Mouse (Mus musculus): Measurements from ENCODE around the gene Slc7a11. TPM values are rescaled to one million over a fixed set of nuclear protein-coding genes. Genes with fewer than 3 reads are reported as not detected.

The Slc7a11 gene
- polyA plus RNA-seq, 1 experiment from 2014 or later, result 0.13 TPM

DNA sequence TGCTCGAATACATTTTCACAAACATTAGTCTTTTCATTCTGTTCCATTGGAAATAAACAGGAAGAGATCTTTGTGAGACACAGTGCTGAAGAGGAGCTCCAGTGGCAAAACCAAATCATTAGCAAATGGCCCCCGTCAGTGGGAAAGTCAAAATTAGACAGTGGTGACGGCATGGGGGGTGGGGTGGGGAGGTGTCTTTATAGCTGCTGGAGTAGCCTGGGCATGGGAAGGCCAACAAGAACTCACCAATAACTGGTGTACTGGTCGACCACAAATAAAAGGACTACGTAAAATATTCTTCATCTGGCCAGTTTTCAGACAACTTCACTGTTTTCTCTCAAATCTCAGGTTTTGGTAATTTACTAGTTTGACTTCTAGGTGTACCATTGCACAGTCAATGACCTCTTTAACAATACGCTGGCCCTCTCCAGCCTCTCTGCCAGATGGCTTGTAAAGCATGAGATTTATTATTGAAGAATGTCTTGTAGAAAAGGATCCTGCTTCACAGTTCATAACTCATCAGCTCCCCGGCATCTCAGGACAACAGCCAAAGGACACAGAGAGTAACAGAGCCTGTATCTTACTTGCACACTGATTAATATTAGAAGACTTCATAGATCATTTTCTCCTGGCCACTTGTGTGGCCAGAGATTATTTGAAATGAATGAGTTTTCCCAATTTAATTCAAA is 348.9 kb downstream of the Slc7a11 start:
- no peak for DNase-seq (ENCODE audit: low spot score)
- ATAC-seq, result no peak

DNA sequence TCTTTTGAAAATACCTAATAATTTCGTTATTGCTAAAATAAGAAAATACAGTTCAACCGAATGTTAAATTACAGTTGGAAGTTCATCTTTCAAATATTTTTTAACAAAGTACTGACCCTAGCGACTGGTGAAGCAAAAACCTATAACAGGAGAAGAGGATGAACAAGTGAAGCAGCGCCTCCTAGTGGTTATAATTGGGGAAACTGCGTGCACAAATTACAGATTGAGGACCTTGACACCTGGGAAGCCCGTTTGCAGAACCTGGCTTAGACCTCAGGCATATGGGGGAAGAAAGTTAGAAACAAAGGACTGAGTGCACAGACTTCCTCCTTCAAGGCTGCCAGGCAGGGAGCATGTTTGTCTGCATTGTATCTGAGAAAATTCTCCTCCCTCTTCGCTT is 366.4 kb downstream of the Slc7a11 start:
- 16% methylated on average over 7 of the region's 7 CpGs for WGBS
- Histone ChIP-seq H3K27me3 (replicated peaks; ENCODE audit: insufficient read depth, low read length) (no peaks in the 10 kb centered on the region), H3K4me3 (ENCODE audit: low read depth, low read length) (no peak overlapping the region), H3K9me3 (ENCODE audit: low read length) (no peaks in the 10 kb centered on the region), H3K9ac (replicated peaks; ENCODE audit: low read depth) (no peak overlapping the region), H3K4me1 (ENCODE audit: insufficient read depth, low read depth, low read length) (no peaks in the 10 kb centered on the region), H3K27ac (ENCODE audit: low read length) (no peak overlapping the region), H3K36me3 (ENCODE audit: insufficient read depth, low read length) (no peaks in the 10 kb centered on the region), H3K4me2 (replicated peaks; ENCODE audit: low read depth, low read length) (no peak overlapping the region)
- DNase-seq (ENCODE audit: low spot score) (peak; percentile 68), ATAC-seq (no peak)
- TF ChIP-seq EP300 (IDR thresholded peaks at IDR 0.05), result no peak
- peak; percentile 82 for TF ChIP-seq CTCF (IDR thresholded peaks at IDR 0.05)

More for the DNA sequence above, 348.9 kb downstream of the Slc7a11 start:
- Histone ChIP-seq H3K27me3 (replicated peaks; ENCODE audit: insufficient read depth, low read length) (no peaks in the 10 kb centered on the region), H3K9ac (replicated peaks; ENCODE audit: low read depth) (no peak overlapping the region), H3K27ac (ENCODE audit: low read length) (no peak overlapping the region), H3K9me3 (ENCODE audit: low read length) (no peaks in the 10 kb centered on the region), H3K36me3 (ENCODE audit: insufficient read depth, low read length) (no peaks in the 10 kb centered on the region), H3K4me3 (ENCODE audit: low read depth, low read length) (no peak overlapping the region), H3K4me2 (replicated peaks; ENCODE audit: low read depth, low read length) (no peak overlapping the region), H3K4me1 (ENCODE audit: insufficient read depth, low read depth, low read length) (no peaks in the 10 kb centered on the region)
- WGBS, result 58% methylated on average over 7 of the region's 7 CpGs
- TF ChIP-seq CTCF (IDR thresholded peaks at IDR 0.05) (no peak), EP300 (IDR thresholded peaks at IDR 0.05) (no peak)

DNA sequence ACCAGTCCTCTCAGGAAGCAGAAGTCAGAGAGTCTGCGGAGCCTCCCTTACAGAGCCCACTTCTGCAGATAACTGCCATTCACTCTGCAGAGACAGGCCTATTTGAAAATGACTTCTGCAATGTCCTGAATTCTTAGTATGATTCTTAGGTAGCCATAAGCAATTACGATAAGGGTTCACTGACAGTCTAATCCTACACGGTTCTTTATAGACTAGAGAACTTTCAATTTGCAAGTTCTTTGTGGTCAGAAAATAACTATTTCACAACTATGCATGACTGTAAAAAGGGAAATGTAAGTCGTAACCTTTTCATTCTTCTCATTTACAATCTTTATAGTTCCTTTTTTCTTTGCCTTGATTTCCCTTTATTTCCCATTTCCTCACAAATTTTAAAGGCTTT is 380.0 kb downstream of the Slc7a11 start:
- Histone ChIP-seq H3K9ac (replicated peaks; ENCODE audit: low read depth) (no peak overlapping the region), H3K9me3 (ENCODE audit: low read length) (no peaks in the 10 kb centered on the region), H3K4me3 (ENCODE audit: low read depth, low read length) (no peak overlapping the region), H3K27ac (ENCODE audit: low read length) (no peak overlapping the region), H3K36me3 (ENCODE audit: insufficient read depth, low read length) (no peaks in the 10 kb centered on the region), H3K4me1 (ENCODE audit: insufficient read depth, low read depth, low read length) (no peaks in the 10 kb centered on the region), H3K4me2 (replicated peaks; ENCODE audit: low read depth, low read length) (no peak overlapping the region), H3K27me3 (replicated peaks; ENCODE audit: insufficient read depth, low read length) (no peaks in the 10 kb centered on the region)
- TF ChIP-seq CTCF (IDR thresholded peaks at IDR 0.05) (no peak), EP300 (IDR thresholded peaks at IDR 0.05) (no peak)
- WGBS, result 84% methylated on average over 4 of the region's 4 CpGs
- ATAC-seq, result no peak
- DNase-seq (ENCODE audit: low spot score), result no peak

DNA sequence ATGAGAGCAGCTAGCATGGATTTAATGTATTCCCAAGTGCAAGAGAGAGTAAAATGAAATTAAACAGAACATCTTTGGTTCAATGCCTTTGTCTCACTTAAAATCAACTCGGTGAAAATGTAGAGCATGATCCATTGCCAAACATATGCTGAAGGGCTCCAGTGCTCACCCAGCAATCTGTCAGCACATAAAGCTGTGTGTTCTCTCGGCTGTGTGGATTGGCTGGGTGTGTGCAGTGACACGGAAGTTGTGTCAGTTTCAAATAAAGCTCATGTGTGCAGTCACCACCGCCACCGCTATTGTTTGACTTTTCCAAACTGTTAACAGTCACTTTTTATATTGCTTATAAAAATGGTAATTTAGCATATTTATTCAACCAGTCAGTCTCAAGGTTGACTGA is 398.7 kb downstream of the Slc7a11 start:
- H3K36me3 ChIP-seq (ENCODE audit: insufficient read depth, low read length), result no peaks in the 10 kb centered on the region
- no peak for DNase-seq (ENCODE audit: low spot score)
- 61% methylated on average over 5 of the region's 5 CpGs for WGBS

DNA sequence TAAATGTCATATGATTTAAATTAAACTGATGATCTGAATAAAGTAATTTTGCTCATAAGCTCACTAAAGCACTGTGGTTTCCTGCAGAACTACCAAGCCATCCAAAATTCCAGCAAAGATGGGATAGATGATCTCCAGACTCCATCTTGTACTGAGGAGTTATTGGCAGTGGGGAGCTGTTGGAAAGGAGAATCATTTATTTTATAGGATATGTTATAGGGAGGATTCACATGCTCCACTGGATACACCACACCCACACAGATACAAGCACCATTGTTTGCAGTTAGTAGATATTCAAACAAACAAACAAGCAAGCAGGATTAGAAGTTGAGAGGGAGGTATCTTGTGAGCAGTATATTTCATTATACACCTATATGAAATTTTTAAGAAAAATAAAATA is 399.3 kb downstream of the Slc7a11 start:
- Histone ChIP-seq H3K36me3 (ENCODE audit: insufficient read depth, low read length) (no peaks in the 10 kb centered on the region), H3K27ac (ENCODE audit: low read length) (no peak overlapping the region), H3K4me3 (ENCODE audit: low read depth, low read length) (no peak overlapping the region), H3K9me3 (ENCODE audit: low read length) (no peaks in the 10 kb centered on the region), H3K4me1 (ENCODE audit: insufficient read depth, low read depth, low read length) (no peaks in the 10 kb centered on the region), H3K9ac (replicated peaks; ENCODE audit: low read depth) (no peak overlapping the region), H3K27me3 (replicated peaks; ENCODE audit: insufficient read depth, low read length) (no peaks in the 10 kb centered on the region), H3K4me2 (replicated peaks; ENCODE audit: low read depth, low read length) (no peak overlapping the region)
- DNase-seq (ENCODE audit: low spot score) (no peak), ATAC-seq (no peak)
- no peak for TF ChIP-seq EP300 (IDR thresholded peaks at IDR 0.05)
- no peak for TF ChIP-seq CTCF (IDR thresholded peaks at IDR 0.05)

More for the DNA sequence above, 398.7 kb downstream of the Slc7a11 start:
- no peaks in the 10 kb centered on the region for H3K9me3 ChIP-seq (ENCODE audit: low read length)
- H3K4me1 ChIP-seq (ENCODE audit: insufficient read depth, low read depth, low read length), result no peaks in the 10 kb centered on the region
- H3K27ac ChIP-seq (ENCODE audit: low read length), result no peak overlapping the region
- H3K27me3 ChIP-seq (replicated peaks; ENCODE audit: insufficient read depth, low read length), result no peaks in the 10 kb centered on the region
- no peak overlapping the region for H3K9ac ChIP-seq (replicated peaks; ENCODE audit: low read depth)
- no peak overlapping the region for H3K4me2 ChIP-seq (replicated peaks; ENCODE audit: low read depth, low read length)
- ATAC-seq, result no peak
- H3K4me3 ChIP-seq (ENCODE audit: low read depth, low read length), result no peak overlapping the region
- TF ChIP-seq CTCF (IDR thresholded peaks at IDR 0.05), result no peak
- TF ChIP-seq EP300 (IDR thresholded peaks at IDR 0.05), result no peak

DNA sequence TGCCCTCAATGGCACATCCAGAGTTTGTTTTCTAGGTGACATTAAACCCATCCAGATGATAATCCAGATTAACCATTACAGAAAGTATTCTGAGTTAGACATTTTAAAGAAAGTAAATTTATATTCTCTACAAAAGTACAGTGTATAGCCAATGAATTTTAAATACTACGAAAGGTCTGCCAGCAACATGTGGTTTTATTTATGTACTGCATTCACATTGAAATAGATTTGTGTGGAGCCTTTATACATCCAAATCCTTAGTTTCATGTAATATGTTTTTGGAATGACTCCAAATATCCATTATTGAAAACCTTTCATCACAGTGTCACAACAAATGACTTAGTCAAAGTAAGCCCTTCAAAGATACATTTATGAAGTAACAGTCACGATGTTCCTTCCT is 402.3 kb downstream of the Slc7a11 start:
- TF ChIP-seq CTCF (IDR thresholded peaks at IDR 0.05) (no peak), EP300 (IDR thresholded peaks at IDR 0.05) (no peak)
- no peak overlapping the region for H3K4me2 ChIP-seq (replicated peaks; ENCODE audit: low read depth, low read length)
- no peak overlapping the region for H3K4me3 ChIP-seq (ENCODE audit: low read depth, low read length)
- WGBS, result 87% methylated on average over 2 of the region's 2 CpGs
- no peaks in the 10 kb centered on the region for H3K9me3 ChIP-seq (ENCODE audit: low read length)
- no peaks in the 10 kb centered on the region for H3K4me1 ChIP-seq (ENCODE audit: insufficient read depth, low read depth, low read length)
- H3K27ac ChIP-seq (ENCODE audit: low read length), result no peak overlapping the region
- no peaks in the 10 kb centered on the region for H3K27me3 ChIP-seq (replicated peaks; ENCODE audit: insufficient read depth, low read length)
- H3K9ac ChIP-seq (replicated peaks; ENCODE audit: low read depth), result no peak overlapping the region
- ATAC-seq (no peak), DNase-seq (ENCODE audit: low spot score) (no peak)
- no peaks in the 10 kb centered on the region for H3K36me3 ChIP-seq (ENCODE audit: insufficient read depth, low read length)
